In genomic region chr11:29547752-29548503, GRCm38 (mm10) we compare ENCODE assay signal across 8 mouse cellular contexts. TPM values are rescaled to one million over a fixed set of nuclear protein-coding genes. Genes with fewer than 3 reads are reported as not detected.
DNase-seq lines count a peak whose midpoint lies in the region; ATAC-seq and TF ChIP-seq lines count a peak whose summit lies in the region.

Clhc1 (plus strand) TSS chr11:29547950.
Rps27a (minus strand) TSS chr11:29548109.

- H3K4me3 ChIP-seq in ES-E14 (ENCODE audit: insufficient read depth in 1 of 2, low read depth in 1 of 2, low read length in 2 of 2, poor library complexity in 1 of 2, severe bottlenecking in 1 of 2), result peak within 1 kb of the TSS; percentile 90 to 97
- peak within 1 kb of the TSS; percentile 81 for H3K4me3 ChIP-seq in forebrain, embryonic 15.5 days
- peak within 1 kb of the TSS; percentile 97 for H3K4me3 ChIP-seq in lung, adult 2 months (replicated peaks; ENCODE audit: extremely low read depth, low read depth, low read length)

- no peaks in the 10 kb centered on the region for H3K4me1 ChIP-seq in ES-E14 (ENCODE audit: control insufficient read depth in 2 of 2, insufficient read depth in 2 of 2, low read length in 2 of 2, poor library complexity in 1 of 2)
- H3K4me1 ChIP-seq in forebrain, embryonic 15.5 days, result peaks cover 15% of the 10 kb centered on the region
- H3K4me1 ChIP-seq in lung, adult 2 months (ENCODE audit: control insufficient read depth, insufficient read depth, low read length), result no peaks in the 10 kb centered on the region; the same call in 1 of the 2 replicates

- WGBS in forebrain, embryonic 15.5 days, result under 1% methylated on average over 46 of the region's 46 CpGs
- WGBS in lung, adult 2 months, result under 1% methylated on average over 46 of the region's 46 CpGs

- H3K9me3 ChIP-seq in ES-E14 (ENCODE audit: control insufficient read depth, insufficient read depth, low read depth, low read length), result no peaks in the 10 kb centered on the region
- H3K9me3 ChIP-seq in forebrain, embryonic 15.5 days, result no peaks in the 10 kb centered on the region

- DNase-seq in ES-E14 (ENCODE audit: low read depth, low spot score), result peak; percentile 85
- DNase-seq in cerebellum, adult 11-12 months, result peak; percentile 90
- DNase-seq in heart, postnatal 25 days (ENCODE audit: low spot score), result peak; percentile 83
- DNase-seq in layer of hippocampus, adult 18-20 months (ENCODE audit: low spot score in 2 of 2), result peak; percentile 88 to 95
- DNase-seq in lung, adult 2 months, result peak; percentile 93
- DNase-seq in thymus, adult 18-20 months, result peak; percentile 78 to 86

- TF ChIP-seq POLR2A in lung, adult 2 months (IDR thresholded peaks at IDR 0.05; ENCODE audit: borderline replicate concordance, extremely low read depth, low read depth, low read length), result peak; percentile 94; the same call in 1 of the 2 replicates

- peak; percentile 98 for ATAC-seq in forebrain, embryonic 15.5 days (replicated peaks)
- ATAC-seq in neutrophil, adult 5-6 weeks (ENCODE audit: extremely low read depth, insufficient number of reproducible peaks, low FRiP score, poor library complexity, severe bottlenecking), result peak; percentile 96

- peak within 1 kb of the TSS; percentile 74 for H3K4me2 ChIP-seq in forebrain, embryonic 15.5 days (replicated peaks)

- no peaks in the 10 kb centered on the region for H3K27me3 ChIP-seq in forebrain, embryonic 15.5 days

- in situ Hi-C loops in ES-E14 (cut with MboI; ENCODE audit: low sequenced_read_pairs in 2 of 2, unreplicated experiment in 2 of 2), result no loop called here

- intact Hi-C loops in heart, postnatal 25 days (cut with DNase I), result loop anchor here (2.0 to 5.0 kb wide), 2 partner anchors 21 to 144 kb away; partner anchors contain the start of genes Mtif2 and Rtn4

- peak within 1 kb of the TSS; percentile 99 for H3K9ac ChIP-seq in ES-E14 (ENCODE audit: insufficient read depth, low read depth, low read length, poor library complexity, severe bottlenecking)
- peak within 1 kb of the TSS; percentile 85 for H3K9ac ChIP-seq in forebrain, embryonic 15.5 days (replicated peaks)

- peaks cover 15% of the 10 kb centered on the region for H3K36me3 ChIP-seq in ES-E14 (ENCODE audit: control insufficient read depth, insufficient read depth, low read length, poor library complexity, severe bottlenecking)
- peaks cover 32% of the 10 kb centered on the region for H3K36me3 ChIP-seq in forebrain, embryonic 15.5 days

- no peak for TF ChIP-seq CTCF in lung, adult 2 months (IDR thresholded peaks at IDR 0.05; ENCODE audit: insufficient read depth, low read length)

- H3K27ac ChIP-seq in ES-E14 (ENCODE audit: insufficient read depth, low read depth, low read length, poor library complexity, severe bottlenecking), result peak within 1 kb of the TSS; percentile 85
- H3K27ac ChIP-seq in forebrain, embryonic 15.5 days (replicated peaks), result peak within 1 kb of the TSS; percentile 92

TF ChIP-seq in ES-E14, 5 proteins besides CTCF, POLR2A, EP300 and RAD21:
- TF ChIP-seq HCFC1 (IDR thresholded peaks at IDR 0.05; ENCODE audit: borderline replicate concordance, insufficient read depth, low read length) (peak; percentile 93), MAFK (IDR thresholded peaks at IDR 0.05; ENCODE audit: insufficient read depth, low read depth, low read length) (no peak), ZNF384 (IDR thresholded peaks at IDR 0.05; ENCODE audit: low read depth, low read length) (no peak), ZC3H11A (IDR thresholded peaks at IDR 0.05; ENCODE audit: borderline replicate concordance, low read depth, low read length) (no peak), CHD2 (IDR thresholded peaks at IDR 0.05; ENCODE audit: low read depth, low read length) (no peak)

RNA-seq across cellular contexts. Expression of gene Clhc1, which starts in this region (rescaled TPM):
- total RNA-seq in ES-E14 (2012; rRNA removed), result 0.58 and 0.67 TPM in 2 replicates
- 0.08 TPM in 1 of 2 replicates, not detected in the other for polyA plus RNA-seq in forebrain, embryonic 15.5 days (2015; fragmentation: Nextera tagmentation; extraction: Ambion mirVana)
- not detected for total RNA-seq in heart, postnatal 25 days (2021)
- under 1 TPM; 0.15 to 0.37 TPM for total RNA-seq in layer of hippocampus, adult 18-20 months (2021)
- polyA plus RNA-seq in lung, adult 2 months (2012; rRNA removed), result not detected in 2 replicates
- total RNA-seq in neutrophil, adult 5-6 weeks (2017), result 1.3 TPM in 1 of 2 replicates, not detected in the other

RNA-seq across cellular contexts. Expression of gene Rps27a, which starts in this region (rescaled TPM):
- total RNA-seq in ES-E14 (2012; rRNA removed), result 953 and 1,218 TPM in 2 replicates
- 649 and 656 TPM in 2 replicates for polyA plus RNA-seq in forebrain, embryonic 15.5 days (2015; fragmentation: Nextera tagmentation; extraction: Ambion mirVana)
- total RNA-seq in heart, postnatal 25 days (2021), result 100 to 1,000 TPM; 474 to 478 TPM
- total RNA-seq in layer of hippocampus, adult 18-20 months (2021), result 100 to 1,000 TPM; 473 to 488 TPM
- 68.8 and 118 TPM in 2 replicates for polyA plus RNA-seq in lung, adult 2 months (2012; rRNA removed)
- 603 and 627 TPM in 2 replicates for total RNA-seq in neutrophil, adult 5-6 weeks (2017)

Comparison
In these comparisons a context has a peak if more than half of its experiments do, and no peak if none do; other contexts are left out.
1. Peak in every context shown above with its lines: DNase-seq, ATAC-seq, H3K4me3 ChIP-seq and H3K27ac ChIP-seq.